Mouse (Mus musculus) Patski (cell line): ENCODE measurements around the gene Snx3. TPM values are rescaled to one million over a fixed set of nuclear protein-coding genes. Genes with fewer than 3 reads are reported as not detected.

Source experiments
- ATAC-seq: fragments of 100-300 bp; one replicate; pipeline ENCODE4 v1.8.0; 2021
- CTCF ChIA-PET: fragments of 350-600 bp; sonication (Branson Sonifier 250); formaldehyde crosslinking; loops from one replicate; lab custom pipeline; 2022; ENCODE audit warnings: inconsistent platforms; lab: Charles Lee
- POLR2A ChIA-PET: fragments of 350-600 bp; sonication (Branson Sonifier 250); formaldehyde crosslinking; loops from one replicate; lab custom pipeline; 2022; ENCODE audit warnings: antibody characterized with exemption, inconsistent platforms; lab: Charles Lee
- DNase-seq: peaks from one replicate; pipeline ENCODE4 v3.0.0-alpha.2; 2011; ENCODE audit warnings: low read depth, low spot score
- H3K27me3 ChIP-seq: fragments of 371-371 bp; one replicate; pipeline ENCODE4 v1.5.1; 2021
- CTCF ChIP-seq: fragments of 100-300 bp; IDR thresholded peaks from one replicate; pipeline ENCODE4 v1.5.1; 2021
- in situ Hi-C: fragments of 300-500 bp; cut with MboI; formaldehyde crosslinking; loops from 3 replicates; pipeline ENCODE4 v1.11.1; 2018; ENCODE audit warnings: low pct_unique_long_range_greater_than_20kb, mixed read lengths
- polyA plus RNA-seq: library from polyadenylated mRNA; unstranded; gene quantifications from one replicate; pipeline ENCODE4 v1.2.3, GENCODE M21; 2021

The Snx3 gene
- polyA plus RNA-seq, 1 experiment from 2014 or later = 279 TPM

GRCm38 (mm10) chr10:42504096-42504710, 2.4 kb downstream of the Snx3 start:
- in situ Hi-C loops = no loop called here
- H3K27me3 ChIP-seq = no peaks in the 10 kb centered on the region
- ChIA-PET POLR2A (interaction anchor here (0.7 kb wide), 1 partner anchor 71 kb away, joined by 3 read pairs; no protein-coding TSS in a partner anchor), CTCF (interaction anchor here (1.2 kb wide), 1 partner anchor 196 kb away, joined by 3 read pairs; no protein-coding TSS in a partner anchor)
- ATAC-seq (no peak), DNase-seq (no peak)
- no peak for TF ChIP-seq CTCF

GRCm38 (mm10) chr10:42510141-42510540, 8.3 kb downstream of the Snx3 start:
- ChIA-PET CTCF (no interaction called here), POLR2A (no interaction called here)
- no peak for TF ChIP-seq CTCF
- in situ Hi-C loops = no loop called here
- DNase-seq (no peak), ATAC-seq (no peak)
- no peaks in the 10 kb centered on the region for H3K27me3 ChIP-seq

GRCm38 (mm10) chr10:42511184-42512135, 9.6 kb downstream of the Snx3 start:
- DNase-seq = no peak
- ChIA-PET CTCF (no interaction called here), POLR2A (no interaction called here)
- in situ Hi-C loops = no loop called here
- no peak for ATAC-seq
- TF ChIP-seq CTCF = no peak
- no peaks in the 10 kb centered on the region for H3K27me3 ChIP-seq

- DNase-seq (no peak), ATAC-seq (no peak)
- H3K27me3 ChIP-seq = no peaks in the 10 kb centered on the region
- TF ChIP-seq CTCF = no peak
- CTCF ChIA-PET = no interaction called here
- in situ Hi-C loops = no loop called here
- POLR2A ChIA-PET = no interaction called here
Measured at GRCm38 (mm10) chr10:42514125-42514524, 12.3 kb downstream of the Snx3 start.

GRCm38 (mm10) chr10:42518363-42518762, 16.5 kb downstream of the Snx3 start:
- no peak for TF ChIP-seq CTCF
- in situ Hi-C loops = no loop called here
- ChIA-PET POLR2A (no interaction called here), CTCF (interaction anchor here (1.3 kb wide), 1 partner anchor 26 kb away, joined by 3 read pairs; no protein-coding TSS in a partner anchor)
- H3K27me3 ChIP-seq = no peaks in the 10 kb centered on the region
- DNase-seq = no peak
- no peak for ATAC-seq

GRCm38 (mm10) chr10:42521315-42521981, 19.6 kb downstream of the Snx3 start:
- TF ChIP-seq CTCF = no peak
- ChIA-PET POLR2A (interaction anchor here (0.6 to 1.1 kb wide), 2 partner anchors 20 to 387 kb away, joined by 4 read pairs; partner anchors contain the start of gene Snx3), CTCF (interaction anchor here (2.5 kb wide), 1 partner anchor 19 kb away, joined by 5 read pairs; the partner anchor contains the start of gene Snx3)
- DNase-seq (no peak), ATAC-seq (no peak)
- in situ Hi-C loops = no loop called here
- no peaks in the 10 kb centered on the region for H3K27me3 ChIP-seq

GRCm38 (mm10) chr10:42522912-42523311, 21.1 kb downstream of the Snx3 start:
- in situ Hi-C loops = no loop called here
- TF ChIP-seq CTCF = no peak
- CTCF ChIA-PET = interaction anchor here (1.0 to 2.5 kb wide), 2 partner anchors 12 to 21 kb away, joined by 4 to 5 read pairs; partner anchors contain the start of gene Snx3
- ATAC-seq = no peak
- POLR2A ChIA-PET = interaction anchor here (0.6 to 1.1 kb wide), 3 partner anchors 10 to 57 kb away, joined by 3 to 6 read pairs (median 4); no protein-coding TSS in a partner anchor
- H3K27me3 ChIP-seq = no peaks in the 10 kb centered on the region
- DNase-seq = no peak

GRCm38 (mm10) chr10:42523556-42524162, 21.8 kb downstream of the Snx3 start:
- TF ChIP-seq CTCF = no peak
- H3K27me3 ChIP-seq = no peaks in the 10 kb centered on the region
- ChIA-PET POLR2A (interaction anchor here (0.8 kb wide), 1 partner anchor 9 kb away, joined by 3 read pairs; no protein-coding TSS in a partner anchor), CTCF (no interaction called here)
- in situ Hi-C loops = no loop called here
- no peak for DNase-seq
- no peak for ATAC-seq

GRCm38 (mm10) chr10:42525682-42526081, 23.9 kb downstream of the Snx3 start:
- in situ Hi-C loops = no loop called here
- TF ChIP-seq CTCF = no peak

More at GRCm38 (mm10) chr10:42525682-42526081, 23.9 kb downstream of the Snx3 start:
- DNase-seq (no peak), ATAC-seq (no peak)
- CTCF ChIA-PET = no interaction called here
- POLR2A ChIA-PET = no interaction called here
- H3K27me3 ChIP-seq = no peaks in the 10 kb centered on the region
